Mouse (Mus musculus) ES-Bruce4 (cell line): ENCODE results near the gene Cntnap3.

ENCODE experiments used
- CTCF ChIP-seq: IDR thresholded peaks from one replicate; pipeline ENCODE4 v1.8.1; 2011; ENCODE audit warnings: low read depth, low read length
- POLR2A ChIP-seq: IDR thresholded peaks from one replicate; pipeline ENCODE4 v1.8.1; 2011; ENCODE audit warnings: low read length; ENCODE audit not compliant: insufficient read depth

DNA sequence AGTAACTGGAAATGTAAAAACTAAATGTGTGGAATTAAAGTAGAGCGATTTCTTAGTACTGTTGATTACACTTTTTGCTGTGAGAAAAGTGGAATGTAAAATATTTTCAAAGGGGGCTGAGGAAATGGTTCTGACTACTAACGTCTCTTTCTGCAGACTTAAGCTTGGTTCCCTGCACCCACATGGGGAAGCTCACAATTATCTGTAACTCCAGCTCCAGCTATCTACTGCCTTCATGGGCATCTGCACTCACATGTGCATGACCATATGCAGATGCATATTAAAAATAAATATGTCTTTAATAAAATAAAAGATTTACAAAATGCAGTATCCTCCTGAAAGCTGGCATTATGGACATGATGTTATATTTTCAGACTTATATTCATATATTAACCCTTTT lies 187.0 kb downstream of the Cntnap3 start:
- no peak for TF ChIP-seq POLR2A
- no peak for TF ChIP-seq CTCF
